Mouse (Mus musculus) forebrain, embryonic 16.5 days (tissue): Measurements from ENCODE around the gene Kirrel2. TPM values are rescaled to one million over a fixed set of nuclear protein-coding genes. Genes with fewer than 3 reads are reported as not detected.

Source experiments
- ATAC-seq: fragments of 200-750 bp; cut with Nextera tagmentation; 2 replicates; pipeline ENCODE4 v1.8.0; 2017; ENCODE audit warnings: mild to moderate bottlenecking, moderate library complexity
- H3K27ac ChIP-seq: fragments of 300-500 bp; sonication (generic); 2 replicates; pipeline ENCODE4 v1.5.1; 2014; ENCODE audit warnings: low read length, control low read depth
- H3K27me3 ChIP-seq: fragments of 300-500 bp; sonication (generic); replicated peaks from 2 replicates; pipeline ENCODE4 v1.6.1; 2014; ENCODE audit warnings: low read length; ENCODE audit not compliant: control insufficient read depth, insufficient read depth
- H3K36me3 ChIP-seq: fragments of 300-500 bp; sonication (generic); 2 replicates; pipeline ENCODE4 v1.6.1; 2014; ENCODE audit not compliant: control insufficient read depth, insufficient read depth
- H3K4me1 ChIP-seq: fragments of 300-500 bp; sonication (generic); replicated peaks from 2 replicates; pipeline ENCODE4 v1.6.1; 2014; ENCODE audit warnings: low read length; ENCODE audit not compliant: control insufficient read depth, insufficient read depth
- H3K4me2 ChIP-seq: fragments of 300-500 bp; sonication (generic); 2 replicates; pipeline ENCODE4 v1.6.1; 2014; ENCODE audit warnings: mild to moderate bottlenecking, low read length, control low read depth
- H3K4me3 ChIP-seq: fragments of 300-500 bp; sonication (generic); replicated peaks from 2 replicates; pipeline ENCODE4 v1.5.1; 2014; ENCODE audit warnings: mild to moderate bottlenecking, low read length, control low read depth
- H3K9ac ChIP-seq: fragments of 300-500 bp; sonication (generic); replicated peaks from 2 replicates; pipeline ENCODE4 v1.6.1; 2014; ENCODE audit warnings: low read depth, low read length, control low read depth
- H3K9me3 ChIP-seq: fragments of 300-500 bp; sonication (generic); 2 replicates; pipeline ENCODE4 v1.6.1; 2016; ENCODE audit warnings: low read length; ENCODE audit not compliant: control insufficient read depth
- WGBS: fragments of 180-500 bp; shearing (Covaris S2); extraction: QIAGEN DNeasy Blood & Tissue Kit; methylation state at CpG from one replicate; pipeline ENCODE4 v1.1.7; 2014; 5-methylcytosine and 5-hydroxymethylcytosine counted together
- polyA plus RNA-seq: library from polyadenylated mRNA; unstranded; fragments of >200 nt; fragmentation: Nextera tagmentation; extraction: Ambion mirVana; gene quantifications from 2 replicates; pipeline ENCODE4 v1.2.1, GENCODE M21; 2015

The Kirrel2 gene
- polyA plus RNA-seq, 1 experiment from 2014 or later: 0.22 TPM

DNA sequence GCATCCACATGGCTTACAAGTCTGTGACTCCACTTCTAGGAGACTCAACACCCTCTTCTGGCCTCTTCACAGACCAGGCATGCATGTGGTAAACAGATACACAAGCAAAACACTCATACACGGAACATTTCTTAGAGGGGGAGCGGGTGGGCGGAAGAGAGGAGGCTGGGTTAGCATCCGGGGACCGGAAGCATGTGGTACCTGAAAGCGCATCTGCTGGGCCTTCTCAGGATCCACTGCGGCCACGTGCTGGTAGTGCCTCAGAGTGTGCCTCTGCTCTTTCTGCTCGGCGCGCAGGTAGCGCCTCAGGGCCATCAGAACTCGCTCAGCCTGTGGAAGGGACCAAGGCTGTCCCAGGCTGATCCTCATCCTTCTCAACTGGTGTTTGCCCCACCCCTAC, 17.8 kb downstream of the Kirrel2 start:
- Histone ChIP-seq H3K4me3 (no peak overlapping the region), H3K9ac (no peak overlapping the region), H3K9me3 (no peaks in the 10 kb centered on the region), H3K4me2 (no peak overlapping the region), H3K27ac (no peak overlapping the region), H3K36me3 (peaks cover 41% of the 10 kb centered on the region), H3K27me3 (no peaks in the 10 kb centered on the region), H3K4me1 (peaks cover 25% of the 10 kb centered on the region)
- no peak for ATAC-seq
- WGBS: 82% methylated on average over 13 of the region's 13 CpGs

DNA sequence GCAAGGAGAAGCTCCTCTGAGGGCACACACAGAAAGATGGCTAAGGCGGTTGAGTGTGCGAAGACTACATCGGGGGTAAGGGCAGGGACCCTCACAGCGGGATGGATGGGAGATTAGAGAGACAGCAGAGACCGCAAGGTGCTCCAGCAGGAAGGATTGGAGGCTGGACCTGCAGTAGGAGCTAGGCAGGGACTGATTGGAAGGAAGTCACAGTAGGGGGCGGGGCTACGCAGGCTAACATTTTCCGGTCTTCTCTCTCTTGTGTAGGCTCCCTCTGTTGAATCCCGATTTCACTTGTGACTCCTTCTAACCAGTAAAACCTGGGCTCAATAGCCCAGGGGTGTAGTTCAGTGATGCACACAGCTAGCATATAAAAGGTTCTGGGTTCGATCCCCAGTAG, 20.6 kb downstream of the Kirrel2 start:
- Histone ChIP-seq H3K9me3 (no peaks in the 10 kb centered on the region), H3K36me3 (peaks cover 36% of the 10 kb centered on the region), H3K27ac (no peak overlapping the region), H3K4me3 (no peak overlapping the region), H3K27me3 (no peaks in the 10 kb centered on the region), H3K4me2 (no peak overlapping the region), H3K4me1 (0 out of 2 replicates have a peak, but pooled peaks cover 2% of the 10 kb centered on the region), H3K9ac (no peak overlapping the region)
- no peak for ATAC-seq
- WGBS: 21% methylated on average over 10 of the region's 10 CpGs

DNA sequence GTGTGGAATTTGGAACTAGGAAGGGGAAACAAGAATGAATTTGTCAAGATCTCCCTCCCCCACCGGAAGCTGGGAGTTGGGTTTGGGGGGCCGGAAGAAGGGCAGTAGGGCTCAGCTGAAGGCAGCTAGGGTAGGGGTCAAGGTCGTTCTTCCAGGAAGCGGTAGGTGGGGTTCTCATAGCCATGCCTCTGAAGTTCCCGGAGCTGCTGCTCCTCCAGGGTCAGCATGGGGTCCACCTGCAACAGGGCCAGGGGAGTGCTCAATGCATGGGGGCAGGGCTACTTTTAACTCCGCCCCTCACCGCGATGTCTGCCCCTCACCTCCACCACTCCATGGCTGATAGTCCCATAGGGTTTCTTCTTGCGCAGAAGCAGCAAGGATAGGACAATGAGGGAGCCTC, 22.3 kb downstream of the Kirrel2 start:
- H3K36me3 ChIP-seq: peaks cover 28% of the 10 kb centered on the region
- ATAC-seq: no peak

DNA sequence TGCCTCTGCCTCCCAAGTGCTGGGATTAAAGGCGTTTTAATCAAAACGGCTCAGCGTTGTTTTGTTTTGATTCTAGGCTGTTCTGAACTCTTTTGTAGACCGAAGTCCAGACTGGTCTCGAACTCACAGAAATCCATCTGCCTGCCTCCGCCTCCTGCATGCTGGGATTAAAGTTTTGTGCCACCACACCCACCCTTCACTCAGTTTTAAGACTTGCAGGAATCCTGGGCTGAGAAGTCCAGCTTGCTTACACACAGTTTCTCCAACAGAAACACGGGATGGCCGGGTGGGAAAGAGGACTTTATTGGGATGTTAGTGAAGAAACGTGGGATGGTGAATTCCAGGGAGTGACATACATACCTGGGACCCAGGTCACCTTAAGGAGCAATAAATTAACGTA, 22.8 kb downstream of the Kirrel2 start:
- no peaks in the 10 kb centered on the region for H3K9me3 ChIP-seq
- H3K36me3 ChIP-seq: peaks cover 23% of the 10 kb centered on the region
- ATAC-seq: no peak
- no peaks in the 10 kb centered on the region for H3K27me3 ChIP-seq
- H3K4me2 ChIP-seq: no peak overlapping the region
- no peak overlapping the region for H3K4me3 ChIP-seq
- no peak overlapping the region for H3K27ac ChIP-seq
- H3K9ac ChIP-seq: no peak overlapping the region
- WGBS: 75% methylated on average over 10 of the region's 10 CpGs
- H3K4me1 ChIP-seq: no peaks in the 10 kb centered on the region

More for the DNA sequence above, 22.3 kb downstream of the Kirrel2 start:
- Histone ChIP-seq H3K9me3 (no peaks in the 10 kb centered on the region), H3K27ac (no peak overlapping the region), H3K4me3 (no peak overlapping the region), H3K27me3 (no peaks in the 10 kb centered on the region), H3K4me2 (no peak overlapping the region), H3K9ac (no peak overlapping the region), H3K4me1 (no peaks in the 10 kb centered on the region)
- 55% methylated on average over 9 of the region's 9 CpGs for WGBS

DNA sequence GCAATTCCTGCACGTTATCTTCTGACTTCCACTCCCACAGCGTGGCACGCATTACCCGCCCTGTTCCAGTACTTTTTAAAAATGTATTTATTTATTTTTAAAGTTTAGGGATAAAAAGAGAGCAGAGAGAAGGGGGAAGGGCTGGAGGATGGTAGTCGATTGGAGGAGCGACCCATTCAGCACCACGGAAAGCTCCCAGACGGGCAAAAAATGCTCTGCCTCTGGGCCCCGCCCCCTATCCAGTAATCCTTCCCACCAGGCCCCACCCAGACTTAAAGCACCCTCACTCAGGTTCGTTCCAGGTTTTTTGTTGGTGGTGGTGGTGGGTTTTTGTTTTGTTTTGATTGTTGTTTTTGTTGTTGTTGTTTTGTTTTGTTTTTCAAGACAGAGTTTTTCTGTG, 23.3 kb downstream of the Kirrel2 start:
- 6% methylated on average over 10 of the region's 10 CpGs for WGBS
- no peaks in the 10 kb centered on the region for H3K4me1 ChIP-seq
- H3K9ac ChIP-seq: no peak overlapping the region

DNA sequence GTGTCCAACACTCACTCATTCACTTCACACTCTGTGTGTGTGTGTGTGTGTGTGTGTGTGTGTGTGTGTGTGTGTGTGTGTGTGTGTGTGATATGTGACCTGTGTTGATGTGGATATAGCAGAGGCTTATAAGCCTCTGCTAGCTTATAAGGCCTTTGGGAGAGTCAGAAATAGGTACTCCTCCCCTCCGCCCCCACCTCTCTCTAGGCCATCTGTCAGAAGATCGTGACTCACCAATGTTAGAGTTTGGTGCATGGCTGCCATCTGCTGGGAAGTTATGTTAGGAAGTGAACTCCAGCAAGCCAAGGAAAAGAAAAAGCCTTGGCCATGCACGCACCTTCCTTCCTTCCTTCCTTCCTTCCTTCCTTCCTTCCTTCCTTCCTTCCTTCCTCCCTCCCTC, 25.7 kb downstream of the Kirrel2 start:
- Histone ChIP-seq H3K27ac (no peak overlapping the region), H3K9me3 (no peaks in the 10 kb centered on the region), H3K27me3 (no peaks in the 10 kb centered on the region), H3K36me3 (peaks cover 15% of the 10 kb centered on the region), H3K4me2 (no peak overlapping the region), H3K9ac (no peak overlapping the region), H3K4me3 (no peak overlapping the region), H3K4me1 (no peaks in the 10 kb centered on the region)
- WGBS: 11% methylated on average over 3 of the region's 3 CpGs
- ATAC-seq: peak; percentile 75

More for the DNA sequence above, 23.3 kb downstream of the Kirrel2 start:
- Histone ChIP-seq H3K27ac (no peak overlapping the region), H3K27me3 (no peaks in the 10 kb centered on the region), H3K4me3 (no peak overlapping the region), H3K36me3 (peaks cover 20% of the 10 kb centered on the region), H3K9me3 (no peaks in the 10 kb centered on the region), H3K4me2 (no peak overlapping the region)
- no peak for ATAC-seq

DNA sequence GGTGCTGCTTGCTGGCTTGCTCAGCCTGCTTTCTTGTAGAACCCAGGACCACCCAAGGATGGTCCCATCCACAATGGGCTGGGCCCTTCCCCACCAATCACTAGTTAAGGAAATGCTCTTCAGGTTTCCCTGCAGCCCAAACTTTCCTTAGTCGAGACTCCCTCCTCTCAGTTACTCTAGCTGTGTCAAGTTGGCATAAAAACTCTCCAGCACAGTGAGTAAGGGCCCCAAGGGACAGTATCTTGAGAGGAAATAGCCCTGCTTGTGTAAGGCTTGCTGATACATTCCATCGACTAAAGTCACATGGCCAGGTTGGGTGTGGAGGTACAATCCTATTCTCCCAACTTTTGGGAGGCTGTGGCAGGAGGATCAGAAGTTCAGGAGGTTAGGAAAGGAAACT, 27.3 kb downstream of the Kirrel2 start:
- no peak overlapping the region for H3K4me2 ChIP-seq
- no peak for ATAC-seq
- WGBS: 68% methylated on average over 2 of the region's 2 CpGs
- peaks cover 7% of the 10 kb centered on the region; the same call in 1 of the 2 replicates for H3K36me3 ChIP-seq
- no peak overlapping the region for H3K9ac ChIP-seq
- no peaks in the 10 kb centered on the region for H3K4me1 ChIP-seq
- H3K4me3 ChIP-seq: no peak overlapping the region
- no peaks in the 10 kb centered on the region for H3K27me3 ChIP-seq
- H3K27ac ChIP-seq: no peak overlapping the region
- no peaks in the 10 kb centered on the region for H3K9me3 ChIP-seq

DNA sequence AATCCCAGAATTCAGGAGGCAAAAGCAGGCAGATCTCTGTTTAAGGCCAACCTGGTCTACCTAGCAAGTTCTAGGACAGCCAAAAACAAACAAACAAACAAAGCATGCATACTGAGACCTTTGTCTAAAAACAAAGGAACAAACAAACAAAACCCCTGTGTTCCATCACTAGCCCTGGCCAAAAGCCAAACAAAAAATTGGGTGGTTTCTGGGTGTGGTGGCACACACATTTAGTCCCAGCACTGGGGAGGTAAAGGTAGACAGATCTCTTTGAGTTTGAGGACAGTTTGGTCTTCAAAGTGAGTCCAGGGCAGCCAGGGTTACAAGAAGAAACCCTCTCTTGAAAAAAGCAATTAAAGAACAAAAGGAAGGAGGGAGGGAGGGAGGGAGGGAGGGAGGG, 28.2 kb downstream of the Kirrel2 start:
- Histone ChIP-seq H3K9ac (no peak overlapping the region), H3K4me1 (no peaks in the 10 kb centered on the region), H3K27me3 (no peaks in the 10 kb centered on the region), H3K4me3 (no peak overlapping the region), H3K27ac (no peak overlapping the region), H3K4me2 (no peak overlapping the region), H3K36me3 (no peaks in the 10 kb centered on the region; the same call in 1 of the 2 replicates), H3K9me3 (no peaks in the 10 kb centered on the region)
- ATAC-seq: no peak

DNA sequence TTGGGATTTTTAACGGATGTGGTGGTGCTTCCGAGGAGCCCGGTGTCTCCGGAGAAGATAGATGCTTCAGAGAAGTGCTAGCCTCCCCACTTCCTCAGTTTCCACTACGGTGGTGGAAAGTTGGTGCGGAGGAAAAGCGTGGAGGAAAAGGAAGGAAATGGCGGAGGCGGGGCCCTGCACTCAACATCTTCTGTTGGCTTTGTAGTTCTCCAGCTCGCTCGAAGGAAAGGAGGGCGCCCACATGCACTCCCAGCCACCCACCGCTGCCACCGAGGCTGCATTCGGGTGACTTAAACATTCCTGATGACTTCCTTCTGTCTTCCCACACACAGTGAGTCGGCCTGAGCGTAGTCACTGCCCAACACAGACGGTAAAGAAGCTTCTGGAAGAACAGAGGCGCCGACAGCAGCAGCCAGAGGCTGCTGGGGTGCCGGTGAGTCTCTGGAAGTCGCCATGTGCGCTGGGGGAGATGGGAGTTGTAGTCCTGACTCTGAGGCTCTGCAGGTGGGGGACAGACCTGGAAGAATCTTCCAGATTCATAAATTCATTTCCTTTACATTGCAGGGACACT, 34.3 kb downstream of the Kirrel2 start:
- peak overlapping the region; percentile 69 for H3K4me2 ChIP-seq
- no peak for ATAC-seq
- H3K4me3 ChIP-seq: peak overlapping the region; percentile 65
- peak overlapping the region; percentile 71 for H3K9ac ChIP-seq
- peaks cover 5% of the 10 kb centered on the region; the same call in 1 of the 2 replicates for H3K27me3 ChIP-seq
- WGBS: 49% methylated on average over 23 of the region's 23 CpGs
- H3K27ac ChIP-seq: no peak overlapping the region
- no peaks in the 10 kb centered on the region for H3K9me3 ChIP-seq
- peaks cover 12% of the 10 kb centered on the region for H3K4me1 ChIP-seq
- no peaks in the 10 kb centered on the region; the same call in 1 of the 2 replicates for H3K36me3 ChIP-seq

DNA sequence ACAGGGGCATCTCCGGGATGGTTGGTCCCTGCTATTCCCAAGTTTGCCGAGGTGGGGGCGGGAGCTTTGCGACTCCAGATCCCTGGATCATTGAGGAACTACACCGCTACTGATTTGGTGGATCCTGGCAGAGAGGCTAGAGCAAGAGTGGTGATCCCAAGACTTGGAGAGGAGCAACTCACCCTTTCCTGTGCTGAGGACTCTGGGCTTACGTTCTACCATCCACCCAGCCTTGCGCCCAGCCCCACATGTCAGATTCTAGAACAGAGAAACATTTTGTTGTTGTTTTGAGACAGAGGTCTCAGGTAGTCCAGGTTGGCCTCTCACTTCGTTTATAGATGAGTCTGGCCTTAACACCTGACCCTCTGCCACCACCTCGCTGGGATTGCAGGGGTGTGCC, 34.9 kb downstream of the Kirrel2 start:
- peak; percentile 37 for ATAC-seq
- Histone ChIP-seq H3K9ac (peak overlapping the region; percentile 71), H3K4me3 (peak overlapping the region; percentile 65), H3K27ac (0 out of 2 replicates have a peak overlapping the region, but pooled peaks have one; percentile 13), H3K4me2 (peak overlapping the region; percentile 69), H3K4me1 (peaks cover 12% of the 10 kb centered on the region), H3K27me3 (peaks cover 5% of the 10 kb centered on the region; the same call in 1 of the 2 replicates), H3K9me3 (no peaks in the 10 kb centered on the region), H3K36me3 (no peaks in the 10 kb centered on the region; the same call in 1 of the 2 replicates)
- 11% methylated on average over 9 of the region's 9 CpGs for WGBS
